Mouse (Mus musculus) liver, adult (tissue): Measurements from ENCODE around the gene Btd.

Experiments used
- GATA4 ChIP-seq: IDR thresholded peaks from 2 replicates; pipeline ENCODE4 v1.6.1; 2014; ENCODE audit warnings: mild to moderate bottlenecking, low read length; ENCODE audit not compliant: insufficient replicate concordance

The Btd gene

GRCm38 (mm10) chr14:31640890-31641505, at the start of gene Btd, which contains the start of gene Hacl1:
TSS of gene Btd (plus strand) at chr14:31641028.
TSS of gene Hacl1 (minus strand) at chr14:31641286.
- peak; percentile 51; the same call in 1 of the 2 replicates for TF ChIP-seq GATA4

GRCm38 (mm10) chr14:31591243-31591642, 49.6 kb upstream of the Btd start, which contains the start of gene Colq:
TSS of gene Colq (minus strand) at chr14:31591343.
- no peak for TF ChIP-seq GATA4

- TF ChIP-seq GATA4, result no peak
Measured at GRCm38 (mm10) chr14:31593036-31593435, 47.8 kb upstream of the Btd start.

GRCm38 (mm10) chr14:31594693-31595092, 46.1 kb upstream of the Btd start:
- no peak for TF ChIP-seq GATA4

GRCm38 (mm10) chr14:31596408-31596807, 44.4 kb upstream of the Btd start:
- no peak for TF ChIP-seq GATA4

GRCm38 (mm10) chr14:31597446-31597845, 43.4 kb upstream of the Btd start:
- TF ChIP-seq GATA4, result no peak

GRCm38 (mm10) chr14:31601908-31602615, 38.8 kb upstream of the Btd start:
- no peak for TF ChIP-seq GATA4

- TF ChIP-seq GATA4, result no peak
Measured at GRCm38 (mm10) chr14:31604916-31605315, 35.9 kb upstream of the Btd start.

- TF ChIP-seq GATA4, result no peak
Measured at GRCm38 (mm10) chr14:31605514-31605913, 35.3 kb upstream of the Btd start.

GRCm38 (mm10) chr14:31611986-31612385, 28.8 kb upstream of the Btd start:
- TF ChIP-seq GATA4, result no peak

- no peak for TF ChIP-seq GATA4
Measured at GRCm38 (mm10) chr14:31613671-31614070, 27.2 kb upstream of the Btd start.

- TF ChIP-seq GATA4, result no peak
Measured at GRCm38 (mm10) chr14:31617204-31617603, 23.6 kb upstream of the Btd start.

- TF ChIP-seq GATA4, result no peak
Measured at GRCm38 (mm10) chr14:31617997-31618396, 22.8 kb upstream of the Btd start.

- TF ChIP-seq GATA4, result no peak
Measured at GRCm38 (mm10) chr14:31620591-31621223, 20.1 kb upstream of the Btd start.

GRCm38 (mm10) chr14:31622748-31623147, 18.1 kb upstream of the Btd start:
- TF ChIP-seq GATA4, result no peak

GRCm38 (mm10) chr14:31630677-31631076, 10.2 kb upstream of the Btd start:
- TF ChIP-seq GATA4, result no peak
